Mouse (Mus musculus) 3134 (cell line): ENCODE data around the gene Fcnb.

ENCODE experiments used
- DNase-seq: peaks from one replicate; pipeline ENCODE4 v3.0.0-alpha.2; 2011; ENCODE audit warnings: low spot score; ENCODE audit not compliant: insufficient read length; ENCODE audit errors: extremely low read depth

The Fcnb gene

GRCm38 (mm10) chr2:28036788-28037187, 47.9 kb downstream of the Fcnb start:
- no peak for DNase-seq

GRCm38 (mm10) chr2:28034011-28034710, 50.5 kb downstream of the Fcnb start:
- no peak for DNase-seq

GRCm38 (mm10) chr2:28032469-28032868, 52.2 kb downstream of the Fcnb start:
- DNase-seq = no peak

GRCm38 (mm10) chr2:28031860-28032259, 52.8 kb downstream of the Fcnb start:
- DNase-seq = no peak
